Mouse (Mus musculus) left cerebral cortex, adult 9 months (tissue): ENCODE measurements around the gene Tmem54.

ENCODE experiments used
- DNase-seq, 2 experiments: peaks; one replicate each; pipeline ENCODE4 v3.0.0; 2022; ENCODE audit warnings: low spot score in 2 of 2

Tmem54 gene

GRCm38 (mm10) chr4:129105356-129105755 is at the start of gene Tmem54:
Gene Tmem54, plus strand, starts transcription at chr4:129105548.
- DNase-seq, result no peak

GRCm38 (mm10) chr4:129055562-129055961 is 49.8 kb upstream of the Tmem54 start:
- no peak for DNase-seq

GRCm38 (mm10) chr4:129057533-129058206 is 47.7 kb upstream of the Tmem54 start:
- peak; percentile 92 to 95 for DNase-seq

DNA sequence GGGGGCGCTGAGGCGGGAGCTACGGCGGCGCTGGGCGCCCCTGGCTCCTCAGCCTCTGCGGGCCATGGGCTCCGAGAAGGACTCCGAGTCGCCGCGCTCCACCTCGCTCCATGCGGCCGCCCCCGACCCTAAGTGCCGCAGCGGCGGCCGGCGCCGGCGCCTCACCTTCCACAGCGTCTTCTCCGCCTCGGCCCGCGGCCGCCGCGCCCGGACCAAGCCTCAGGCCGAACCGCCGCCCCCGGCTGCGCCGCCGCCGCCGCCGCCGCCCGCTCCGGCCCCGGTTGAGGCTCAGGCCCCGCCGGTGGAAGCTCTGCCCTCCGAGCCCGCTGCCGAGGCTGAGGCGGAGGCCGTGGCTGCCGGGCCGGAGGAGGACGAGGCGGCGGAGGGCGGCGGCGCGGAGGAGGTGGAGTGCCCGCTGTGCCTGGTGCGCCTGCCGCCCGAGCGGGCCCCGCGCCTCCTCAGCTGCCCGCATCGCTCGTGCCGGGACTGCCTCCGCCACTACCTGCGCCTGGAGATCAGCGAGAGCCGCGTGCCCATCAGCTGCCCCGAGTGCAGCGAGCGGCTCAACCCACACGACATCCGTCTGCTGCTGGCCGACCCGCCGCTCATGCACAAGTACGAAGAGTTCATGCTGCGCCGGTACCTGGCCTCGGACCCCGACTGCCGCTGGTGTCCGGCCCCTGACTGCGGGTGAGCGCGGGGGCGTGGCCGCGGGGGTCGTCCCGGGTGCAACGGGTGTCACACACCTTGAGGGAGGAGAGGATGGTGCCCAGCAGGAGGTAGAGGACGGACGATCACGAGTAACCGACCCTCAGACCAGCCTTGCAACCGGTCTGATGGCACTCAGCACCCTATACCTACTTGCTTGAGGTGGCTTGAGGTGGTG is 46.9 kb upstream of the Tmem54 start, which contains the start of gene Rnf19b:
Gene Rnf19b (plus strand): TSS at position 65 of the 886 bp plus-strand sequence.
- DNase-seq, result no peak

- DNase-seq, result no peak
Measured at GRCm38 (mm10) chr4:129059125-129059551, 46.2 kb upstream of the Tmem54 start.

GRCm38 (mm10) chr4:129059922-129060321 is 45.4 kb upstream of the Tmem54 start:
- DNase-seq, result no peak

- no peak for DNase-seq
Measured at GRCm38 (mm10) chr4:129061486-129061885, 43.9 kb upstream of the Tmem54 start.

- no peak for DNase-seq
Measured at GRCm38 (mm10) chr4:129062281-129063075, 42.9 kb upstream of the Tmem54 start.

DNA sequence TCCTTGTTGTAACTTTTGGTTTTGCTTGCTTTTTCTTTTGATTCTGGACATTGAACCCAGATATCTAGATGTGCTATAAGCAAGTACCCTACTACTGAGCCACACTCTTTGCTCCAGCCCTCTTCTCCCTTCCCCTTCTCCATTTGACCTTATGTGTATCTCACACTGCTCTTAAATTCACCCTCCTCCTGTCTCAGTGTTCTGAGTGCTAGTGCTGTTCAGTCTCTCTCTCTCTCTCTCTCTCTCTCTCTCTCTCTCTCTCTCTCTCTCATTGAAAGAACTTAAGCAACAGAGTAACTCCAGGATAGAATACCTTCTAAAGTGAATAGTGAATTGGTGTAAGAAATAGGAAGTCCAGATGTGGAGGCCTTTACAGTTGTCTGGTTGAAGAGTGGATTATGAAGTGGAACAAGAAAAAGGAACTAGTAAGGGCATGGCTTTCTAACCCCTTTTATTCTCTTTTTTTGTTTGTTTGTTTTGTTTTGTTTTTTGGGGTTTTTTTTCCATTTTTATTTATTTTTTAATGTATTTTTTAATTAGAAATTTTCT is 39.6 kb upstream of the Tmem54 start:
- DNase-seq, result no peak

GRCm38 (mm10) chr4:129067638-129068415 is 37.5 kb upstream of the Tmem54 start:
- no peak for DNase-seq

- DNase-seq, result no peak
Measured at GRCm38 (mm10) chr4:129068848-129069247, 36.5 kb upstream of the Tmem54 start.

DNA sequence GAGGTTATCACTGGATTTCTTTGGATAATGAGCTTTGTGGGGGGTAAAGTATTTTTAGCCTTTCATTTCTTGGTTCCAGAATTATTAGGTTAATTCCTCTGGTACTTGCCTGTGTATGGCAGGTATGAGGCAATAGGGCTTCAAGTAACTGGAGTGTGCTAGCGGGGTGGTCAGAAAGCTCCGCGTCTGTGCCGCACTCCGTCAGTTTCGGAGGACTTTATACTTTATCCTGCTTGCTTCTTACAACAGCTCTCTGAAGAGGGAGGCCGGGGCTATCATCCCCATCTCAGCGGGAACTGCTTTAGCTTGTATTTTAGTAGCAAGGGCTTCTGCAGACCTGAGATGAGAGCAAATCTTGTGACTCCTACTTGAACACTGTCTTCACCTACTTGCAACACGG is 26.2 kb upstream of the Tmem54 start:
- DNase-seq, result no peak

GRCm38 (mm10) chr4:129081041-129081440 is 24.3 kb upstream of the Tmem54 start:
- DNase-seq, result no peak

GRCm38 (mm10) chr4:129081512-129081911 is 23.8 kb upstream of the Tmem54 start:
- no peak for DNase-seq

GRCm38 (mm10) chr4:129081939-129082338 is 23.4 kb upstream of the Tmem54 start:
- DNase-seq, result no peak

DNA sequence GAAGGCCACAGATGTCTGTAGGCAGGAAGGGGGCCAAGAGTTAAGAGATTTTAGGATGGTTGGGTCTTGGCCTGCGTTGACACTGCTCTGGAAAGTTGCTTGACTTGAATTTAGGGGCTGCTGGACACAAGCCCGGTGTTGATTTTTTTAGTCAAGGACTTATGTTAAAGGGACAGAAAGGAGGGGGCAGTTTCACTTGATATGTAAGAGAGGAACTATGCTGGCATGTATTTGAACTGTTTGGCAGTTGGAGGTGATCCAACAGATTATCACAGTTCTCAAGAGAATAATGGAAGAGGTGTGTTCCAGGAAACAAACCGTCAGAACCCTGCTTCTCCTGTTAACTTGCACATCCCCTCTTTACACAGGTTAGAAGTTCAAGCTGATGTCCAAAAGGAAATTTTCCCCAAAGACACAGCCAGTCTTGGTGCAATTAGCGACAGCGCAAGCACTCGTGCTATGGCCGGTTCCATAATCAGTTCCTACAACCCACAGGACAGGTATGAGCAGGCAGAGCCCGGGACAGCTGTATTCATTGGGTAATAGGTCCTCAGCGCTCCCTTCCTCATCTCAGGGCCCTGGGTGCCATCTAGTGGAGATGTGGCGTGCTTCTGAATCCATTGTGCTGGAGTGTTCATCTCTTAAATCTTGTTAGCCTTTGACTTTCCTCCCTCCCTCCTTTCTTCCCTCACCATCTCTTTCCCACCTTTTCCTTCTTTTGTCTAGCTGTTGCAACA is 22.8 kb upstream of the Tmem54 start:
- DNase-seq, result peak in 1 of 2 experiments; percentile 75

- no peak for DNase-seq
Measured at GRCm38 (mm10) chr4:129084896-129085295, 20.5 kb upstream of the Tmem54 start.

DNA sequence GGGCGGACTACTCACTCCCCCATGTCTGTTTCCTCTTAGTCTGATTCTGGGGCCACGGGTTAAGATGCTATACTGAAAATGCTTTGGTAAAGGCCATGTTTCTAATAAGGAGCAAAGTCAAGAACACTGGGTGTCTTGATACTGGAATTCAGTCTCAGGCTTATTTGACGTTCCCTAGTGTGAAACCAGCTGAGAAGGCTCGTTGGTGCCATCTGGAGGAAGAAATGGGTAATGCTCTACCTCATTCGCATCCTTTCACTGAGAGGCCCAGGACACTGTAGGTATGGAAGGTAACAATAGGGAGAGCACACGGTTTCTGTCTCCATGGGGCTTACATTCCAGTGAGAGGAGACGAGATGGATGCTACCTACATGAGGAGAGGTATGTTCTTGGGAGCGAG is 19.3 kb upstream of the Tmem54 start:
- peak in 1 of 2 experiments; percentile 86 for DNase-seq

DNA sequence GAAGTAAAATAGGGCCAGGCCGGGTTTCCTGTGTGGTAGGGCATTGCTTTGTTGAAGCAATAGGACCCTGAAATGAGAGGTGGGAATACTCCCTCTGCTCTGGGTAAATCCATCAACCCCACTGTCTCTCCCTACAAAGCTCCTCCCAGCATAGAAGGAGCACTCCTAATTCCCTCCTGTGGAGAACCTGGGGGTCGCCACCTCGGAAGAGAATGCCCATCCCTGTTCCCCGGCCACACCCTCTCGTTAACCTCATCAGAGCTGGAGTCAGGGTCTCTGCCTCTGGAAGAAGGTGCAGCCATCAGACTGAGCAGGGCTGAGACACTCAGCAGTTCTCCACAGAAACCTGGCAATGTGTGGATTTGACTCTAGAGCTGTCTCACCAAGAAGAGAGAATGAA is 17.5 kb upstream of the Tmem54 start:
- DNase-seq, result no peak

DNA sequence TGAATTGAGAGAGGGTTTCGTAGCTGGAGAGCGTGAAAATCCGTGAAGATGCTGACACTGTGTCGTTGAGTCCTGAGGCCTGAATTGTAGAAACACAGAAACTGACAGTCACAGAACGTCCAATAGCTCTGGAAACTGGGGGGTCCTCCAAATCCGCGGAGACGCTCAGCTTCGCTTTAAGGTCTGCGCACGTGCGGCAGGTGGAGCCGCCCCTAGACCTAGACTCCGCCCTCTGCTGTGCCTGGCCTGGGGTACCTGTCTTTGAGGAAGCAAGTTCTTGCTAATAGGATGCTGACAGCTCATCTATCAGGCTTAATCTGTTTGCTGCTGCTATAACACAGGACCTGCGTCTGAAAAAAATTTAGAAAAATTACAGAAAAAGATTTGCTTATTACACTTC is 10.1 kb upstream of the Tmem54 start:
- no peak for DNase-seq
